Mouse (Mus musculus): ENCODE data around the gene Rnft1.
"Not testable (repeated sequence)": the region's sequence is repeated elsewhere in the genome, so short reads cannot be mapped to it uniquely, and the experiment has no call there.

Gene Rnft1

GRCm38 (mm10) chr11:86519751-86520150, 35.3 kb downstream of the Rnft1 start:
- no peak for DNase-seq (ENCODE audit: low spot score in 2 of 2)

- DNase-seq (ENCODE audit: low spot score in 2 of 2), result no peak
These were observed 43.1 kb downstream of the Rnft1 start for GRCm38 (mm10) chr11:86527528-86527927.

- no peak for DNase-seq (ENCODE audit: low spot score in 2 of 2)
These were observed 48.4 kb downstream of the Rnft1 start for GRCm38 (mm10) chr11:86532834-86533233.

GRCm38 (mm10) chr11:86533302-86533701, 48.8 kb downstream of the Rnft1 start:
- DNase-seq (ENCODE audit: low spot score in 2 of 2), result not testable (repeated sequence)

DNA sequence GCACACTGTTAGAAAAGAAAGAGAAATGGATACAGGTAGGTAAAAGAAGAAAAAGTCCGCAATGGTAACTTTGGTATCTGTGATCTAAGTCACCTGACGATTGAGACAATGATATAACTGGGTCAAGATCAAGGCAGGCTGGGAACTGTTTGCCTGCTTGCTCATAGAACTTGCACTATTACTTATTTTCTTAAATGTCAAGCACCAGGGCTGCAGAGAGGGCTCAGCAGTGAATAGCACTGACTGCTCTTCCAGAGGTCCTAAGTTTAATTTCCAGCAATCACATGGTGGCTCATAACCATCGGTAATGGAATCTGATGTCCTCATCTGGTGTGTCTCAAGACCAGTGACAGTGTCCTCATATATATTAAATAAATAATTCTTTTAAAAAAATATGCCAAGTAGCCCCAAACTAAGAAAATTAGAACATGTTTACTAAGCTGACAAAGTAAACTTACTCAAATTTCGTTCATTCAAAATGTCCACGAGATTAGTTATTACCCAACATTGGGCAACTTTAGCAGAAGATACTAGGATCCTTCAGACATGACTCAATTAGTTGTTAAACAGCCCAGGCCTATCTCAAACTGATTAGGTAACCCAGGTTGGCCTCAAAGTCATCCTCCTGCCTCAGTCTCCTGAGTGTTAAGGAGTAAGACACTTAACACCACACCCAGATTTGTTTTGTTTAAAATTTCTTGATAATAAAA, 49.9 kb downstream of the Rnft1 start:
- DNase-seq (ENCODE audit: low spot score in 2 of 2), result no peak

DNA sequence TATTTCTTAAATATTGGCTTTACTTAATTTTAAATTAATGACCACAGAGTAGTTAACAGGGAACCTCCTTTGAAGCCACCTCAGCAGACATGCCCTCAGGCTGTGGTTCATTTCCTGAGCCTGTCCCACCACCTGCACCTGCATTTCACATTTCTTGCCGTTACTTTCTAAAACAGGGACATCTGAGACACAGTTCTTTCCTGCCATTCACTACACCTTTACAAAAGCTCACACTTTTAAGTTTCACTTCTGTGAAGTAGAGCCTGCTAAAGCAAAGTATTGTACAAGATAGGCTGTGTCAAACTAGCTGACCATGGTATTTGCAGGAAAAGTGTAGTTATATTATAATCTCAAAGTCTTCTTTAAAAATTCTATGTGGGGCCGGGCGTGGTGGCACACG, 54.3 kb downstream of the Rnft1 start:
- DNase-seq (ENCODE audit: low spot score in 2 of 2), result no peak

GRCm38 (mm10) chr11:86539716-86540475, 55.4 kb downstream of the Rnft1 start:
- no peak for DNase-seq (ENCODE audit: low spot score in 2 of 2)

GRCm38 (mm10) chr11:86540476-86540845, 56.0 kb downstream of the Rnft1 start:
- DNase-seq (ENCODE audit: low spot score in 2 of 2), result no peak

DNA sequence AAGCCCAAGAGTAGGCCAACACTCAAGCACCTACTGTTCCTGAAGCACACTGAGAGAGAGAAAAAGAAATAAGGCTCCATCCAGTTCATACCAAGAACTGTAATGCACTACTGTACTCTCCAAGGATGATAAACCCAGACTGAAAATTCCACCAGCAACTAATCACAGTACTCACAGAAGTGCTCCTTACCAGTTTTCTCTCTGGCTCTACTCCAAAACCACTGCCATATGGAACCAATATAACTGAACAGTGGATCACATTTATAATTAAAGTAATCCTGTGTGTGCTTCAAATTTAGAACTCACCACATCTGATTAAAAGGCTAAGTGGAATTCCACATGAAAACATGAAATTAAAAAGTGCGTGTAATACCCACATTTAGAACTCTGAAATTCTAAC, 58.4 kb downstream of the Rnft1 start:
- no peak for DNase-seq (ENCODE audit: low spot score in 2 of 2)

GRCm38 (mm10) chr11:86543960-86544638, 59.6 kb downstream of the Rnft1 start:
- DNase-seq (ENCODE audit: low spot score in 2 of 2), result no peak

GRCm38 (mm10) chr11:86544639-86545299, 60.3 kb downstream of the Rnft1 start, which contains the start of the genes Rps6kb1 and Tubd1:
Rps6kb1 (minus strand) TSS chr11:86544805.
Tubd1 (plus strand) TSS chr11:86544991.
- peak; percentile 99 for DNase-seq (ENCODE audit: low spot score in 2 of 2)

GRCm38 (mm10) chr11:86545556-86545955, 61.1 kb downstream of the Rnft1 start:
- DNase-seq (ENCODE audit: low spot score in 2 of 2), result no peak

- no peak for DNase-seq (ENCODE audit: low spot score in 2 of 2)
These were observed 63.0 kb downstream of the Rnft1 start for GRCm38 (mm10) chr11:86547412-86547811.
